Comparison of ENCODE assay signal across 26 mouse cellular contexts in genomic region chr7:72866966-72867754, GRCm38 (mm10).
A peak's percentile ranks its signal among the peaks of the same experiment; 100 is the strongest.
DNase-seq lines count a peak whose midpoint lies in the region; ATAC-seq lines count a peak whose summit lies in the region.
"Had no signal": no experiment of that assay in that cellular context is flagged by ENCODE, and none has a peak within 500 bp of the region (broad histone marks: within the 10 kb centered on the region; RNA-seq: fewer than 3 reads in every experiment).

No protein-coding gene starts in this region.

- no peak for DNase-seq in hindbrain, embryonic 10.5 days (ENCODE audit: low spot score)
- DNase-seq in neural tube, embryonic 10.5 days (ENCODE audit: extremely low spot score, low spot score): no peak
- DNase-seq in layer of hippocampus, postnatal 10 days (ENCODE audit: low spot score in 2 of 2): no peak
- DNase-seq: adrenal gland, adult 8-10 months; B cell, adult 2 months; cerebellum, adult 8-10 months; cerebellum, postnatal 25 days; gastrocnemius, adult 2 months; heart, postnatal 14 days; kidney, postnatal 14 days; layer of hippocampus, adult 9-11 months; liver; lung, adult 2 months; lung, postnatal 10 days; right cerebral cortex, postnatal 25 days had no signal

- peak; percentile 78 for ATAC-seq in hindbrain, embryonic 13.5 days (ENCODE audit: low FRiP score)
- peak; percentile 58 for ATAC-seq in neural tube, embryonic 12.5 days (ENCODE audit: low FRiP score, low read depth)
- ATAC-seq in neural tube, embryonic 13.5 days (ENCODE audit: low read depth): peak; percentile 89
- ATAC-seq: forebrain, embryonic 15.5 days; intestine, embryonic 16.5 days had no signal

- no peaks in the 10 kb centered on the region for H3K27me3 ChIP-seq in hindbrain, embryonic 13.5 days
- H3K27me3 ChIP-seq in hindbrain, embryonic 10.5 days (ENCODE audit: insufficient read depth, poor library complexity, severe bottlenecking): no peaks in the 10 kb centered on the region
- H3K27me3 ChIP-seq in neural tube, embryonic 12.5 days (replicated peaks): no peaks in the 10 kb centered on the region
- no peaks in the 10 kb centered on the region for H3K27me3 ChIP-seq in neural tube, embryonic 13.5 days
- H3K27me3 ChIP-seq: CH12.LX; embryonic facial prominence, embryonic 15.5 days; forebrain, embryonic 15.5 days; stomach, embryonic 15.5 days had no signal

- H3K9me3 ChIP-seq in hindbrain, embryonic 13.5 days: no peaks in the 10 kb centered on the region
- no peaks in the 10 kb centered on the region for H3K9me3 ChIP-seq in hindbrain, embryonic 10.5 days
- no peaks in the 10 kb centered on the region for H3K9me3 ChIP-seq in neural tube, embryonic 12.5 days
- no peaks in the 10 kb centered on the region for H3K9me3 ChIP-seq in neural tube, embryonic 13.5 days
- H3K9me3 ChIP-seq: embryonic facial prominence, embryonic 10.5 days; embryonic facial prominence, embryonic 15.5 days; forebrain, embryonic 15.5 days; stomach, embryonic 15.5 days had no signal

- H3K4me1 ChIP-seq in hindbrain, embryonic 13.5 days (replicated peaks): peaks cover 14% of the 10 kb centered on the region
- H3K4me1 ChIP-seq in hindbrain, embryonic 10.5 days (replicated peaks): no peaks in the 10 kb centered on the region
- peaks cover 4% of the 10 kb centered on the region; the same call in 1 of the 2 replicates for H3K4me1 ChIP-seq in neural tube, embryonic 12.5 days
- H3K4me1 ChIP-seq in neural tube, embryonic 13.5 days (replicated peaks): peaks cover 37% of the 10 kb centered on the region
- H3K4me1 ChIP-seq: embryonic facial prominence, embryonic 10.5 days; embryonic facial prominence, embryonic 15.5 days; stomach, embryonic 15.5 days had no signal

- H3K27ac ChIP-seq in hindbrain, embryonic 13.5 days: peak overlapping the region; percentile 55; the same call in 1 of the 2 replicates
- H3K27ac ChIP-seq in hindbrain, embryonic 10.5 days: no peak overlapping the region
- no peak overlapping the region for H3K27ac ChIP-seq in neural tube, embryonic 12.5 days
- H3K27ac ChIP-seq in neural tube, embryonic 13.5 days (replicated peaks): peak overlapping the region; percentile 73
- H3K27ac ChIP-seq: embryonic facial prominence, embryonic 15.5 days; forebrain, embryonic 15.5 days; gastrocnemius, adult 2 months; liver, embryonic 14.5 days; macrophage; stomach, embryonic 15.5 days had no signal

- no peaks in the 10 kb centered on the region for H3K36me3 ChIP-seq in hindbrain, embryonic 13.5 days
- no peaks in the 10 kb centered on the region for H3K36me3 ChIP-seq in hindbrain, embryonic 10.5 days
- H3K36me3 ChIP-seq in neural tube, embryonic 12.5 days: no peaks in the 10 kb centered on the region
- H3K36me3 ChIP-seq in neural tube, embryonic 13.5 days: no peaks in the 10 kb centered on the region
- H3K36me3 ChIP-seq: embryonic facial prominence, embryonic 10.5 days; embryonic facial prominence, embryonic 15.5 days; forebrain, embryonic 15.5 days; stomach, embryonic 15.5 days had no signal

- H3K9ac ChIP-seq in hindbrain, embryonic 13.5 days: no peak overlapping the region
- H3K9ac ChIP-seq in neural tube, embryonic 12.5 days: no peak overlapping the region
- no peak overlapping the region for H3K9ac ChIP-seq in neural tube, embryonic 13.5 days
- H3K9ac ChIP-seq: embryonic facial prominence, embryonic 15.5 days; forebrain, embryonic 15.5 days; liver, embryonic 14.5 days; stomach, embryonic 15.5 days had no signal

- H3K4me3 ChIP-seq in hindbrain, embryonic 13.5 days: no peak overlapping the region
- no peak overlapping the region for H3K4me3 ChIP-seq in hindbrain, embryonic 10.5 days
- no peak overlapping the region for H3K4me3 ChIP-seq in neural tube, embryonic 12.5 days
- no peak overlapping the region for H3K4me3 ChIP-seq in neural tube, embryonic 13.5 days
- H3K4me3 ChIP-seq: embryonic facial prominence, embryonic 10.5 days; embryonic facial prominence, embryonic 15.5 days; forebrain, embryonic 15.5 days; gastrocnemius, adult 2 months; stomach, embryonic 15.5 days had no signal

- 53% methylated on average over 6 of the region's 6 CpGs for WGBS in hindbrain, embryonic 13.5 days
- 85% methylated on average over 6 of the region's 6 CpGs for WGBS in hindbrain, embryonic 10.5 days
- WGBS in neural tube, embryonic 12.5 days: 50% methylated on average over 6 of the region's 6 CpGs
- 34% methylated on average over 6 of the region's 6 CpGs for WGBS in neural tube, embryonic 13.5 days

- H3K4me2 ChIP-seq in hindbrain, embryonic 13.5 days: no peak overlapping the region
- H3K4me2 ChIP-seq in neural tube, embryonic 12.5 days (replicated peaks): no peak overlapping the region
- H3K4me2 ChIP-seq in neural tube, embryonic 13.5 days: no peak overlapping the region
- H3K4me2 ChIP-seq: embryonic facial prominence, embryonic 15.5 days; forebrain, embryonic 15.5 days; stomach, embryonic 15.5 days had no signal

Comparison
In these comparisons a context has a peak if more than half of its experiments do, and no peak if none do; other contexts are left out.
1. H3K27ac ChIP-seq: peak in hindbrain, embryonic 13.5 days (single experiment) and neural tube, embryonic 13.5 days (single experiment); none in hindbrain, embryonic 10.5 days (single experiment) and neural tube, embryonic 12.5 days (single experiment).
2. Peak in every context shown above with its lines, with median percentiles within 50 percentile points of each other: ATAC-seq.